Mouse (Mus musculus): Measurements from ENCODE around the gene Izumo1. TPM values are rescaled to one million over a fixed set of nuclear protein-coding genes. Genes with fewer than 3 reads are reported as not detected.
"Not testable (repeated sequence)": the region's sequence is repeated elsewhere in the genome, so short reads cannot be mapped to it uniquely, and the experiment has no call there.

The Izumo1 gene
- polyA plus RNA-seq, 1 experiment from 2014 or later = 0.11 TPM

DNA sequence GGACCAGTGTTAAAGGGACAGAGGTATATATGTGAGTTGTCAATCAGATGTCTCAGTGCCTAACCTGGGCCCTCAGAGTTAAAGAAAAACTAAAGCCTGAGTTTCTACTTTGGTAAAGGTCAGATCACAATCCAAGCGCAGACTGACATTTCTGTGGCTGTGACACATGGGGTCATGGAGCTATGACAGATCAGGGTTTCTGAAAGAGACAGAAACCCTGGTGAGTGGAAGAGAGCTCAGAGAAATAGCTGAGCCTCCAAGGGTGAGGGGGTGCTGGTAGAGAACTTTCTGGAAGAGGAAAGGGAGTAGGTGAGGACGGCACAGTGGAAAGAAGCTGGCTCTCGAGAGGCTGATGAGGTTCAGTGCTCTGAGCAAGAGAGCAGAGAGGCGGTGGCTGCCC, 25.1 kb downstream of the Izumo1 start:
- Histone ChIP-seq H3K9me3 (no peaks in the 10 kb centered on the region), H3K4me1 (peaks cover 24% of the 10 kb centered on the region), H3K27ac (no peak overlapping the region), H3K27me3 (no peaks in the 10 kb centered on the region), H3K9ac (no peak overlapping the region), H3K4me2 (replicated peaks) (no peak overlapping the region), H3K4me3 (no peak overlapping the region), H3K36me3 (no peaks in the 10 kb centered on the region)
- 81% methylated on average over 4 of the region's 4 CpGs for WGBS
- no peak for ATAC-seq (ENCODE audit: low FRiP score, low read depth)

DNA sequence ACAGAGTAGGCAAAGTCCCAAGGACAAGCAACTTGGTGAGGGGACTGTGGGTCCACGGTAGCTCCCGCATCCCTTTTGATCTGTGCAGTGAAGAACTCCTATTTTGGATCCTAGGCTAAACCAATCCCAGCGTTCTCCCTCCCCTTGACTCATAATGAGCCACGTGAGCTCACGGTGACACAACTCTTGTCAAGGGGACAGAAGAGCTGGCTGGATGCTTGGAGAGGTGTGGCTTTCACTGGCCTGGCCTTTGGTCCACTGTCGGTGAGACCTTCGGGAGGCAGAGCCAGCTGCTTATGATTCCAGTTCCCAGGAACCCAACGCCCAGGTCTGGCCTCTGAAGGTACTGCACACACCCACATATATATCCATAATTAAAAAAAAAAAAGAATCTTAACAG, 27.7 kb downstream of the Izumo1 start:
- Histone ChIP-seq H3K9ac (no peak overlapping the region), H3K4me1 (peaks cover 6% of the 10 kb centered on the region), H3K4me2 (replicated peaks) (no peak overlapping the region), H3K27ac (no peak overlapping the region), H3K27me3 (no peaks in the 10 kb centered on the region), H3K4me3 (no peak overlapping the region), H3K36me3 (no peaks in the 10 kb centered on the region), H3K9me3 (no peaks in the 10 kb centered on the region)
- no peak for ATAC-seq (ENCODE audit: low FRiP score, low read depth)
- WGBS = 77% methylated on average over 8 of the region's 8 CpGs

GRCm38 (mm10) chr7:45650484-45650883, 28.9 kb downstream of the Izumo1 start:
- H3K4me3 ChIP-seq = not testable (repeated sequence)

DNA sequence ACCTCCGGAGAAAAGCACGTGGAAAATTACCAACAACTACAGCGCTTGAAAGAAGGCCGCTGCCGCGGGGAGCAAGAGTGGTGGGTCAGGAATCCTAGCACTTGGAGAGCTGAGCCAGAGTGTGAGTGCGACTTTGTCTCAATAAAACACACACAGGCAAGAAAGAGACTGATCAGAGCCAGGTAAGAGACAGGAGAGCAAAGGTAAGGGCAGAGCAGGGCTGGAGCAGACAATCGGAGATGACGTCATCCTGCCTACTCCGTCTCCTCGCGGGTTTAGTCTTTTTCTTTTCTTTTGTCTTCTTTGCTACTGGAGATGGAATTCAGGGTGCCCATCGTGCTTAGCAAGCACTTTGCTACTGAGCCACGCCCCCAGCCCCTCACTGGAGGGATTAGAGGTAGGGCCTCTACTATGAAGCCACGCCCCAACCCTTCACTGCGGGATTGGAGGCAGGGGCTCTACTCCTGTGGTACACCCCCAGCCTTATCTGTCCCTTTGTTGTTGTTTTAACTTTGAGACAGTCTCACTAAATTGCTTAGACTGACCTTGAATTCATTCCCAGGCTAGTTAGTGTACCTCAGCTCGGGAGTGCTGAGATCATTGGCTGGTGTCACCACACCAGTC, 32.9 kb downstream of the Izumo1 start:
- peaks cover 12% of the 10 kb centered on the region; the same call in 1 of the 2 replicates for H3K4me1 ChIP-seq
- no peak overlapping the region for H3K27ac ChIP-seq
- H3K36me3 ChIP-seq = no peaks in the 10 kb centered on the region
- H3K9me3 ChIP-seq = no peaks in the 10 kb centered on the region
- peak overlapping the region; percentile 38 for H3K4me2 ChIP-seq (replicated peaks)
- 35% methylated on average over 17 of the region's 17 CpGs for WGBS
- peak overlapping the region; percentile 11; the same call in 1 of the 2 replicates for H3K4me3 ChIP-seq
- ATAC-seq (ENCODE audit: low FRiP score, low read depth) = no peak; the same call in 1 of the 2 replicates
- H3K27me3 ChIP-seq = no peaks in the 10 kb centered on the region
- 0 out of 2 replicates have a peak overlapping the region, but pooled peaks have one; percentile 8 for H3K9ac ChIP-seq

More at GRCm38 (mm10) chr7:45650484-45650883, 28.9 kb downstream of the Izumo1 start:
- not testable (repeated sequence) for H3K4me2 ChIP-seq (replicated peaks); H3K27me3 ChIP-seq; H3K27ac ChIP-seq; ATAC-seq (ENCODE audit: low FRiP score, low read depth); H3K9me3 ChIP-seq; H3K9ac ChIP-seq; H3K4me1 ChIP-seq; H3K36me3 ChIP-seq
- 92% methylated on average over 20 of the region's 20 CpGs for WGBS

- ATAC-seq (ENCODE audit: low FRiP score, low read depth) = no peak
- H3K4me1 ChIP-seq = peaks cover 10% of the 10 kb centered on the region; the same call in 1 of the 2 replicates
- H3K27me3 ChIP-seq = no peaks in the 10 kb centered on the region
- no peak overlapping the region for H3K27ac ChIP-seq
- no peaks in the 10 kb centered on the region for H3K9me3 ChIP-seq
- WGBS = 78% methylated on average over 11 of the region's 11 CpGs
- H3K4me3 ChIP-seq = no peak overlapping the region
- H3K9ac ChIP-seq = no peak overlapping the region
- no peaks in the 10 kb centered on the region for H3K36me3 ChIP-seq
- no peak overlapping the region for H3K4me2 ChIP-seq (replicated peaks)
These were observed 39.3 kb downstream of the Izumo1 start for GRCm38 (mm10) chr7:45660746-45661478.

DNA sequence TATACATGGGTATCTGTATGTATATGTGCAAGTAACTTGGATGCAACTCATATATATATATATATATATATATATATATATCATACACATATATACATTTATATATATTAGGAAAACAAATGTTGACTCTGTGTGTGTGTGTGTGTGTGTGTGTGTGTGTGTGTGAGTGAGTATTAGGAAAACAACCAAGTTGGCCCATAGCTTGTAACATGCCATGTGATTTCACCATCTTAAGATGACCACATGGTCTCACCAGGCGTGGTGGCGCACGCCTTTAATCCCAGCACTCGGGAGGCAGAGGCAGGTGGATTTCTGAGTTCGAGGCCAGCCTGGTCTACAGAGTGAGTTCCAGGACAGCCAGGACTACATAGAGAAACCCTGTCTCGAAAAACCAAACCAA, 40.1 kb downstream of the Izumo1 start:
- not testable (repeated sequence) for H3K27me3 ChIP-seq; H3K4me1 ChIP-seq; H3K4me2 ChIP-seq (replicated peaks); H3K27ac ChIP-seq; H3K9ac ChIP-seq; ATAC-seq (ENCODE audit: low FRiP score, low read depth); H3K9me3 ChIP-seq; H3K4me3 ChIP-seq; H3K36me3 ChIP-seq
- 87% methylated on average over 6 of the region's 6 CpGs for WGBS

GRCm38 (mm10) chr7:45665303-45666138, 43.9 kb downstream of the Izumo1 start:
- Histone ChIP-seq H3K4me2 (replicated peaks) (no peak overlapping the region), H3K4me3 (no peak overlapping the region), H3K9ac (no peak overlapping the region), H3K36me3 (no peaks in the 10 kb centered on the region), H3K4me1 (0 out of 2 replicates have a peak, but pooled peaks cover 5% of the 10 kb centered on the region), H3K27ac (no peak overlapping the region), H3K9me3 (peaks cover 5% of the 10 kb centered on the region; the same call in 1 of the 2 replicates), H3K27me3 (0 out of 2 replicates have a peak, but pooled peaks cover 2% of the 10 kb centered on the region)
- ATAC-seq (ENCODE audit: low FRiP score, low read depth) = no peak
- WGBS = 45% methylated on average over 13 of the region's 13 CpGs

DNA sequence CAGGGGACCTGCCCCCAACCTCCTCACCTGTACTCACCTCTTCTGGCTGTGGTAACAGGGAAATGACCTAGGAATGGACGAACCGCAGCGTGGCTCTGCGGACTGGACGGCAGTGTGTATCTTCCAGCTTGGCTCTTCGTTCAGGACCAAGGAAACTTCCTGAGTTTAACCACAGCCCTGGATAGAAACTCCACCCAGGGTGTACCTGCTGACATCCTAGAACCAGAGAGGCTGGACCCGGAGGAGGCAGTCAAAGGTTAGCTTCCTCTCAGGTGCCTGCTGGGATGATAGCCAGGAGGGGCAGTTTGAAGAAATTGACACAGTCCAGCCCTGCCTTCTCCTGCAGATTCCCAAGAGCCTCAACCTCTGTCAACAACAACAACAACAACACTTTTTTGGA, 44.5 kb downstream of the Izumo1 start, which contains the start of gene Fut2:
Gene Fut2 (minus strand): TSS at position 234 of the 400 bp plus-strand sequence.
- Histone ChIP-seq H3K27ac (no peak within 1 kb of the TSS), H3K9me3 (peaks cover 5% of the 10 kb centered on the region; the same call in 1 of the 2 replicates), H3K4me2 (replicated peaks) (no peak within 1 kb of the TSS), H3K36me3 (no peaks in the 10 kb centered on the region), H3K9ac (no peak within 1 kb of the TSS), H3K4me3 (no peak within 1 kb of the TSS), H3K4me1 (0 out of 2 replicates have a peak, but pooled peaks cover 5% of the 10 kb centered on the region), H3K27me3 (0 out of 2 replicates have a peak, but pooled peaks cover 2% of the 10 kb centered on the region)
- ATAC-seq (ENCODE audit: low FRiP score, low read depth) = no peak
- WGBS = 82% methylated on average over 7 of the region's 7 CpGs

GRCm38 (mm10) chr7:45667761-45668160, 46.1 kb downstream of the Izumo1 start:
- ATAC-seq (ENCODE audit: low FRiP score, low read depth) = no peak
- H3K36me3 ChIP-seq = no peaks in the 10 kb centered on the region
- H3K27me3 ChIP-seq = 0 out of 2 replicates have a peak, but pooled peaks cover 2% of the 10 kb centered on the region
- no peak overlapping the region for H3K27ac ChIP-seq
- WGBS = 74% methylated on average over 14 of the region's 14 CpGs
- H3K4me3 ChIP-seq = no peak overlapping the region
- H3K4me1 ChIP-seq = 0 out of 2 replicates have a peak, but pooled peaks cover 5% of the 10 kb centered on the region
- peaks cover 5% of the 10 kb centered on the region; the same call in 1 of the 2 replicates for H3K9me3 ChIP-seq
- no peak overlapping the region for H3K9ac ChIP-seq
- no peak overlapping the region for H3K4me2 ChIP-seq (replicated peaks)

GRCm38 (mm10) chr7:45668921-45669320, 47.3 kb downstream of the Izumo1 start:
- H3K9me3 ChIP-seq = peaks cover 5% of the 10 kb centered on the region; the same call in 1 of the 2 replicates
- H3K4me1 ChIP-seq = 0 out of 2 replicates have a peak, but pooled peaks cover 5% of the 10 kb centered on the region
- 94% methylated on average over 9 of the region's 9 CpGs for WGBS
- no peak overlapping the region for H3K4me2 ChIP-seq (replicated peaks)
- H3K36me3 ChIP-seq = no peaks in the 10 kb centered on the region
- H3K4me3 ChIP-seq = no peak overlapping the region
- H3K27ac ChIP-seq = no peak overlapping the region
- H3K9ac ChIP-seq = no peak overlapping the region
- 0 out of 2 replicates have a peak, but pooled peaks cover 2% of the 10 kb centered on the region for H3K27me3 ChIP-seq
- ATAC-seq (ENCODE audit: low FRiP score, low read depth) = no peak

DNA sequence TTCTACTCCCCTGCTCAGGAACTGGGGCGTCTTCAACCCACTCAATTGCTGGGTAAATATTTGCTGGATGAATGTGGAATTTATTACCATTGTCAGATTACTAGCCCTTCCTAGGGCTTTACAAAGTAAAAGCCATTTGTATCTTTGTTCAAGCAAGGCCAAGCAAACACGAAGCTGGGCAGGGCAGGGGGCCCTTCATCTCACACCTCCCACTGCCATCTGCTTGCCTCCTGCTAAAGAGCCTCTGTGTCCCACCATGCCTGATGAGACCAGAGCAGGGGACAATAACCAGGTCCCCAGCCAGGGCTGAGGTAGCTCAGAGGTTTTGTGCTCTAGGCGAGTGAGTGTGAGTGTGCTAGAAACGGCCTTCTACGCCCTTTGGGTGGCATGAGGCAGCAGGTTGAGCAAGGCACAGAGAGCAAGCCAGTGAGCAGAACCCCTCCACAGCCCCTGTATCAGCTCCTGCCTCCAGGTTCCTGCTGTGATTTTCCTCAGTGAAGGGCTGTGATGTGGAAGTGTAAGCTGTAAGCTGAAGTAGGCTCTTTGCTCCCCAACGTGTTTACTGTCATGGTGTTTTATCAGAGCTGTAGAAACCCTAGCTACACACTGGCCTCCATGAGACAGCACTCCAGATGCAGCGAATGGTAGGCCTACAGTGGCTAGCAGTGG, 56.1 kb downstream of the Izumo1 start:
- ATAC-seq (ENCODE audit: low FRiP score, low read depth) = no peak
- Histone ChIP-seq H3K27ac (no peak overlapping the region), H3K9ac (no peak overlapping the region), H3K4me1 (peaks cover 6% of the 10 kb centered on the region; the same call in 1 of the 2 replicates), H3K4me2 (replicated peaks) (no peak overlapping the region), H3K27me3 (no peaks in the 10 kb centered on the region), H3K4me3 (no peak overlapping the region), H3K9me3 (no peaks in the 10 kb centered on the region), H3K36me3 (no peaks in the 10 kb centered on the region)
- WGBS = 68% methylated on average over 7 of the region's 7 CpGs

All from limb, embryonic 13.5 days (tissue).